Mouse (Mus musculus) midbrain, embryonic 13.5 days (tissue): ENCODE results near the gene Zmat5. TPM values are rescaled to one million over a fixed set of nuclear protein-coding genes. Genes with fewer than 3 reads are reported as not detected.

ENCODE experiments used
- ATAC-seq: fragments of 200-750 bp; cut with Nextera tagmentation; 2 replicates; pipeline ENCODE4 v1.8.0; 2017; ENCODE audit warnings: mild to moderate bottlenecking, moderate TSS enrichment, moderate library complexity
- H3K27ac ChIP-seq: fragments of 300-500 bp; sonication (generic); 2 replicates; pipeline ENCODE4 v1.5.1; 2015; ENCODE audit warnings: inconsistent platforms, mild to moderate bottlenecking, moderate library complexity
- H3K27me3 ChIP-seq: fragments of 300-500 bp; sonication (generic); 2 replicates; pipeline ENCODE4 v1.6.1; 2015; ENCODE audit warnings: mild to moderate bottlenecking, inconsistent platforms
- H3K36me3 ChIP-seq: fragments of 300-500 bp; sonication (generic); 2 replicates; pipeline ENCODE4 v1.6.1; 2015; ENCODE audit warnings: mild to moderate bottlenecking, inconsistent platforms
- H3K4me1 ChIP-seq: fragments of 300-500 bp; sonication (generic); replicated peaks from 2 replicates; pipeline ENCODE4 v1.6.1; 2015; ENCODE audit warnings: inconsistent platforms
- H3K4me2 ChIP-seq: fragments of 300-500 bp; sonication (generic); replicated peaks from 2 replicates; pipeline ENCODE4 v1.6.1; 2015; ENCODE audit warnings: moderate library complexity, mild to moderate bottlenecking, inconsistent platforms
- H3K4me3 ChIP-seq: fragments of 300-500 bp; sonication (generic); replicated peaks from 2 replicates; pipeline ENCODE4 v1.5.1; 2015; ENCODE audit warnings: mild to moderate bottlenecking, inconsistent platforms
- H3K9ac ChIP-seq: fragments of 300-500 bp; sonication (generic); replicated peaks from 2 replicates; pipeline ENCODE4 v1.6.1; 2015; ENCODE audit warnings: mild to moderate bottlenecking, inconsistent platforms
- H3K9me3 ChIP-seq: fragments of 300-500 bp; sonication (generic); 2 replicates; pipeline ENCODE4 v1.6.1; 2016; ENCODE audit warnings: mild to moderate bottlenecking, inconsistent platforms
- WGBS: fragments of 180-500 bp; shearing (Covaris S2); methylation state at CpG from one replicate; pipeline ENCODE4 v1.1.7; 2015; 5-methylcytosine and 5-hydroxymethylcytosine counted together
- polyA plus RNA-seq: library from polyadenylated mRNA; unstranded; fragments of >200 nt; fragmentation: Nextera tagmentation; extraction: Ambion mirVana; gene quantifications from 2 replicates; pipeline ENCODE4 v1.2.1, GENCODE M21; 2015

Zmat5 gene
- polyA plus RNA-seq, 1 experiment from 2014 or later, result 72.9 TPM

DNA sequence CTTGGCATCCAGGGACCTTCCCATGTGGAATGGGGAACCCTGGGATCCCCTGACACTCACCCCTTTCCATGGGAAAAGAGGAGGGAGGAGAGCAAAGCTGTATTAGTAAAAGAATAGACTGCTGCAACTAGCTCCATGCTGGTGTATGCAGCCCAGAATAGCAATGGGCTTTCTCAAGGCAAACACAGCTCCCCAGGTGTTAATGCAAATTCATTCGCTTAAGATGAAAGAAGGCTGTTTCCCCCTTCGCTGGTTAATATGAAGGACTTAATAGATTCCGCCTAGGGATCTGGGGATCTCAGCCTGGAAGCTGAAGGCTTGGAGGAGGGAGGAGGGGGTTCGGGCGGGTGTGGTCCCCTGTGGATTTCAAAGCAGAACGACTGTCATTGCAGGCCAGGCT lies 57.5 kb downstream of the Zmat5 start:
- Histone ChIP-seq H3K4me2 (no peak overlapping the region), H3K9me3 (no peaks in the 10 kb centered on the region), H3K27me3 (no peaks in the 10 kb centered on the region), H3K9ac (peak overlapping the region; percentile 51; the same call in 1 of the 2 replicates), H3K27ac (peak overlapping the region; percentile 84), H3K4me3 (no peak overlapping the region), H3K36me3 (0 out of 2 replicates have a peak, but pooled peaks cover 3% of the 10 kb centered on the region), H3K4me1 (peaks cover 39% of the 10 kb centered on the region)
- peak; percentile 61 for ATAC-seq
- WGBS, result 11% methylated on average over 6 of the region's 6 CpGs

DNA sequence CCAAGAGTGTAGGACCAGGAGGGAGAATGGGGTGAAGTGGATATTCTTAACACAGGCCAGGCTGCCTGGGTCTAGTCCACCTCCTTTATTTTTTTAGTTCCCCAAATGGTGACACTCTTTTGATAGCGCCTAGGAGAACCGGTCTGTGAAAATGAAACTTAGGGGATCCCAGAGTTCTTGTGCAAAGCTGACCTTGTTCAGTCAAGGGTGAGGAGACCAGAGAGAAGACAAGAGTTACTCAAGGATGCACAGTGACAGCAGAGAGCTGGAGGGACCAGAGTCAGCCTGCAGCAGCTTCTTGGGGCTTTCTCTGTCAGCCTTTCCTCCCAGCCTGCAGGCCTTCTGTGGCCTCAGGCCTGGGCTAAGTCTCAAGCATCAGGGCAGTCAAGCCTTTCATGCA lies 58.0 kb downstream of the Zmat5 start:
- Histone ChIP-seq H3K9ac (no peak overlapping the region), H3K4me2 (no peak overlapping the region), H3K4me1 (peaks cover 39% of the 10 kb centered on the region), H3K36me3 (peaks cover 8% of the 10 kb centered on the region; the same call in 1 of the 2 replicates), H3K27ac (peak overlapping the region; percentile 72), H3K9me3 (no peaks in the 10 kb centered on the region), H3K27me3 (no peaks in the 10 kb centered on the region), H3K4me3 (no peak overlapping the region)
- no peak for ATAC-seq
- 17% methylated on average over 2 of the region's 2 CpGs for WGBS

DNA sequence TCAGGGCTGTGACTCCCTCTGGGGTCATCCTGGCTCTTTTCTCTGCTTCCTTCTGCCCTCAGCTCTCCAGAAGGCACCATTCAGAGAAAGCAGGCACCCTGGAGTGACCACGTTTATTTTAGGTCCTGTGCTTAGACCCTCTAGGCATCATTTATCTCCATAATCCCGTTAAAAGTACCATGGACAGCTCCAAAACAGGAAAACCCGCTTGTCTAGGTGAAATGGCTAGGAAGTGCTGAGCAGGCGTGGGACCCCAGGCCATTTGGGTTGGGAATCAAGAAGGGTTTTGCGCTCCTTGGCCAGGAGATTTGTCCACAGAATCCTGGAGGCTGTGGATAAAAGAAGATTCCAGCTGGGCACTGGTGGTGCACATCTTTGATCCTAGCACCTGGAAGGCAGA lies 59.2 kb downstream of the Zmat5 start:
- Histone ChIP-seq H3K4me1 (peaks cover 37% of the 10 kb centered on the region), H3K4me2 (no peak overlapping the region), H3K36me3 (peaks cover 17% of the 10 kb centered on the region), H3K27me3 (no peaks in the 10 kb centered on the region), H3K4me3 (no peak overlapping the region), H3K9me3 (no peaks in the 10 kb centered on the region), H3K27ac (peak overlapping the region; percentile 19; the same call in 1 of the 2 replicates), H3K9ac (no peak overlapping the region)
- 21% methylated on average over 5 of the region's 5 CpGs for WGBS
- ATAC-seq, result no peak

DNA sequence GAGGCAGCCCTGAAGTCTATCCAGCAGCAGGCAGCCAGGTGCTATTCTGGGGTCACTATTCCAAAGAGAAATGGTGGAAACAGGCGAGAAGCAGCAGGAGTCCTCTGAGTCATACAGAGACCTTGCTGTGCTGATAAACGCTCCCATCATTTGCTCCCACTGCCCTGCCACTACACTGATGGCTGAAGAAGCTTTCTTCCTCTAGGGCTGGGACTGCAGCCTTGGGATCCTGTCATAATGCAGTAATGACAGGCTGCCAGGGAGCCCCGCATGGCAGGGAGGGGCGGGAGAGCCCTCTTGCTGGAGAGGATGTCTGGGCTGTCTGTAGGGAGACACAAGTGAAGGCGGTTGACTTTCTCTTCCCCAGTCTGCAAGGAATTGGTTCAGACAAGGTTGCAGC lies 60.0 kb downstream of the Zmat5 start:
- peaks cover 20% of the 10 kb centered on the region for H3K36me3 ChIP-seq
- peaks cover 37% of the 10 kb centered on the region for H3K4me1 ChIP-seq
- no peak for ATAC-seq
- no peaks in the 10 kb centered on the region for H3K9me3 ChIP-seq
- no peak overlapping the region for H3K9ac ChIP-seq
- no peak overlapping the region for H3K4me3 ChIP-seq
- H3K27ac ChIP-seq, result no peak overlapping the region
- no peaks in the 10 kb centered on the region for H3K27me3 ChIP-seq
- H3K4me2 ChIP-seq, result no peak overlapping the region
- WGBS, result 81% methylated on average over 5 of the region's 5 CpGs

DNA sequence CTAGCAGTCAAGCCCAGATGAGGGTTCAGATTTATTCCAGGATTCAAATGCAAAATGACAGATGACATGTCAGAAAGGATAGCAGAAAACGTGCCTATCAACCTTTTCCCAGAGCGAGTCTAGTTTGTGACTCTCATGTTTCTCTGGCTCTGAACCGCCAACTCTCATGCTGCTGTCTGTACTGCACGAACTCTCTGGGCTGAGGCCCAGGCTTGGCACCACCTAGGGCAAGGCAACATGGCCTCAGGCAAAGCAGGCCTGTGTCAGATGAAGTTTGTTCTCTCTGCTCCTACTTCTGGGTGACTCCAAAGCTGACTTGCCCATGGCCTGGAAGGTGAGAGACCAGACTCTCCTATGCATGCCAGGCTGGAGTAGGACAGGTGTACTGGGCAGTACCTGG lies 63.9 kb downstream of the Zmat5 start:
- no peak overlapping the region for H3K4me3 ChIP-seq
- no peaks in the 10 kb centered on the region for H3K9me3 ChIP-seq
- H3K27me3 ChIP-seq, result no peaks in the 10 kb centered on the region
- 92% methylated on average over 4 of the region's 4 CpGs for WGBS
- no peak for ATAC-seq
- H3K36me3 ChIP-seq, result peaks cover 36% of the 10 kb centered on the region
- H3K27ac ChIP-seq, result no peak overlapping the region
- no peak overlapping the region for H3K4me2 ChIP-seq
- no peak overlapping the region for H3K9ac ChIP-seq
- H3K4me1 ChIP-seq, result peaks cover 16% of the 10 kb centered on the region

DNA sequence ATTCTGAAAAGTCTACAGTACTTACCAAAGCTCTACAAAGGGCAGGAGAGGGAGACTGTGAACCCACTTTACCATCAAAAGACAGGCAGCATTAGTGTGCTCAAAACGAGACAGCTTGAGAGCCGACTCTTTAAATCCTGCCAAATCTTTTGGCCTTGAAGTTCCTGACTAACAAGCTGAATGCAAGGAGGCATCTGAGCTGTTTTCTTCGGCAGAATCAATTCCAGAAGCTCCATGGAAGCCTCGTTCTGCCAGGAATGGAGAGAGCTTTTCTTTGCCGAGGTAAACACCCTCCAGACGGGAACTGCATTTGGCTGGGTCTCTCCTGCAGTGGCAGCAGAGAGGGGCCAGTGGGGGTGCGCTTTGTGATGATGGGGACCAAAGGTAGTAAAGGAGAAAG lies 64.8 kb downstream of the Zmat5 start:
- no peak overlapping the region for H3K27ac ChIP-seq
- H3K4me2 ChIP-seq, result no peak overlapping the region
- no peak overlapping the region for H3K4me3 ChIP-seq
- no peak for ATAC-seq
- no peak overlapping the region for H3K9ac ChIP-seq
- peaks cover 17% of the 10 kb centered on the region for H3K4me1 ChIP-seq
- no peaks in the 10 kb centered on the region for H3K27me3 ChIP-seq
- no peaks in the 10 kb centered on the region for H3K9me3 ChIP-seq
- 78% methylated on average over 7 of the region's 7 CpGs for WGBS
- H3K36me3 ChIP-seq, result peaks cover 36% of the 10 kb centered on the region

DNA sequence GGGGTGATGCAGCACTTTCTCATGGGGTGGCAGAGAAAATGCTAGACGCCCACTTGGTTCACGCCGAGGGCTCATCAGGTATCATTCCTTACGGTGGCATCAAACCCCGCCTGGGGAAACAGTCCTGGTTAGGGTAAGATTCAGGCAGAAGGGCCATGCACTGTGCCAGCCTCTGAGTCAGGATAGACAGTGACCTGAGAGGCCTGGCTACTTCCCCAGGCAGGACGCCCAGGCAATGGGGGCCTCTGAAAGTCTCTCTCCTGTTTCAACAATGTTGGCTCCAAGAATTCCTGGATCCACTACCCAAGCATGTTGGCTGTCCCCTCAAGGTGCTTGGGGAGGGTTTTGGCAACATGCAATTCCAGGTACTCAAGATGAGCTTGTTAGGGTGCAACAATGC lies 65.4 kb downstream of the Zmat5 start:
- Histone ChIP-seq H3K4me3 (no peak overlapping the region), H3K4me1 (peaks cover 17% of the 10 kb centered on the region), H3K27me3 (no peaks in the 10 kb centered on the region), H3K27ac (no peak overlapping the region), H3K9ac (no peak overlapping the region), H3K9me3 (no peaks in the 10 kb centered on the region), H3K36me3 (peaks cover 41% of the 10 kb centered on the region), H3K4me2 (no peak overlapping the region)
- 97% methylated on average over 6 of the region's 6 CpGs for WGBS
- no peak for ATAC-seq

DNA sequence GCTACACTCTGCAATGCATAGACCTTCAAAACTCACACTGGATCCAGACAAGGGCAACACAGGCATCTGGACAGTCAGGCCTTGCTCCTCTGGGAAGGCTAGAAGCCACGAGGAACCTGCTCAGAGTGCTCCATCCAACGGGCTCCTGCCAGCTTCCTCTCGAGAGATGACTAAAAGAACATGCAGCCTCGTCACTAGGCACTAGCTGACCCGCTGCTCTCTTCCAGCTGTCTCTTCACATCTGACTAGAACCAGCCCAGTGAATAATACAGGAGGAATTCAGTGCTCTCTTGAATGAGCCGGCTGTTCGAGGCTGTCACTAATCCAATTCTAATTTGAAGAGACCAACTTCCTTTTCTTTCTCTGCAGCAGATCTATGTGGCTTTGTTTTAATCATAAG lies 67.3 kb downstream of the Zmat5 start:
- Histone ChIP-seq H3K9me3 (no peaks in the 10 kb centered on the region), H3K4me2 (no peak overlapping the region), H3K36me3 (peaks cover 52% of the 10 kb centered on the region), H3K4me1 (peaks cover 17% of the 10 kb centered on the region), H3K4me3 (no peak overlapping the region), H3K27ac (0 out of 2 replicates have a peak overlapping the region, but pooled peaks have one; percentile 19), H3K27me3 (no peaks in the 10 kb centered on the region), H3K9ac (no peak overlapping the region)
- no peak for ATAC-seq
- 36% methylated on average over 7 of the region's 7 CpGs for WGBS

DNA sequence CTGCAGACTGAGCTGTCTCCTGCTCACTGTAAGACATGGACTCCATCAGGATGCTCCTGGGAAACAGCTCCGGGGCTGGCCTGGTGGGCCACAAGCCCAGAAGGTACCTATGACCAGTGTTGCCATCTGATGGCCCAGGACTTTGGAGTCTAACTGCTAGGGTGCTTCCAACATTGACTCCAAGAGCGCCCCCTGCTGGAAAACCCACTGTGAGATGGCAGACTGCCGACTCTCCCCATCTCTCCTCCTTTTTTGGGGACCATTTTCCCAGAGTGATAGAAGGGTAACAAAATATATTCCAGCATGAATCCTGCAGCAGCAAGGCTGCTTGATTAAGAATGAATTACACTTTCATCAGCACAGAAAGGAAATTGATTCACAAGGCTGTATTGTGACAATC lies 68.4 kb downstream of the Zmat5 start:
- H3K4me1 ChIP-seq, result peaks cover 17% of the 10 kb centered on the region
- 35% methylated on average over 3 of the region's 3 CpGs for WGBS
- no peak overlapping the region for H3K9ac ChIP-seq
- H3K9me3 ChIP-seq, result no peaks in the 10 kb centered on the region
- H3K4me3 ChIP-seq, result no peak overlapping the region
- 0 out of 2 replicates have a peak, but pooled peaks have one; percentile 11 for ATAC-seq
- H3K36me3 ChIP-seq, result peaks cover 49% of the 10 kb centered on the region
- no peaks in the 10 kb centered on the region for H3K27me3 ChIP-seq
- H3K4me2 ChIP-seq, result no peak overlapping the region
- H3K27ac ChIP-seq, result no peak overlapping the region

DNA sequence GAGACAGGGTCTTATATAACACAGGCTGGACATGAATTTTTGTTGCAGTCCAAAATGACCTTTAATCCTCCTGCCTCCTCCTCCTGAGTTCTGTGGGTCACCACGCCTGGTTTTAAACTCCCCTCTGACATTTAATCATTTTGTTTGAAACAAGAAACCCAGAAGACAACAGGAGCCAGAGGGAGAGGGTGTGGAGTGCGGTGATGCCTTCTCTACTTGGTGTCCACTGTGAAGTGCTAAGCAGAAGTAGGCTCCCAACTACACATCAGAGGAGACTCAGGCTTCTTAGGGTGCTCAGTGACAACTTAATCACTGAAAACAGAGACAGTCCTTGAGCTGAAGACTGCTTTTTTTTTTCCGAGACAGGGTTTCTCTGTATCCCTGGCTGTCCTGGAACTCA lies 76.4 kb downstream of the Zmat5 start:
- Histone ChIP-seq H3K4me2 (no peak overlapping the region), H3K9me3 (no peaks in the 10 kb centered on the region), H3K4me1 (no peaks in the 10 kb centered on the region), H3K36me3 (peaks cover 93% of the 10 kb centered on the region), H3K4me3 (no peak overlapping the region), H3K27ac (no peak overlapping the region), H3K9ac (no peak overlapping the region), H3K27me3 (no peaks in the 10 kb centered on the region)
- WGBS, result 84% methylated on average over 3 of the region's 3 CpGs
- no peak for ATAC-seq

DNA sequence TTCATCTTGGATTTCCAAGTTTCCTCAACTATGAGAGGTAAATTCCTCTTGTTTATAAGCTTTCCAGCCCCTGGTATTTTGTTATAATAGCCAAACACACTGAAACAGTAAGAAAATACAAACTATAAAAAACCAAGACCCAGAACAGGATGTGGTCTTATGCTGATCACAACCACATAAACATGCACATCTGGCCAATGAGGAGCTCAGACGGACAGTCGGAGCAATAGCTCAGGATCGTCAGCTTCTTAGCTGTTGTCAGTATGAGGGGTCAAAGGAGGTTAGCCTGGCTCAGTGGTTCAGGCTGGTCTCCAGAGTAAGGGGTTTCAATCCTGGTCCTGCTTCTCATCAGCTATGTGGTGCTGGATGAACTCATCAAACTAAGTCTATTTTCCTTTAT lies 78.6 kb downstream of the Zmat5 start:
- H3K4me3 ChIP-seq, result no peak overlapping the region
- H3K9me3 ChIP-seq, result no peaks in the 10 kb centered on the region
- H3K9ac ChIP-seq, result no peak overlapping the region
- no peak overlapping the region for H3K4me2 ChIP-seq
- 85% methylated on average over 3 of the region's 3 CpGs for WGBS
- no peak for ATAC-seq
- H3K4me1 ChIP-seq, result no peaks in the 10 kb centered on the region
- H3K36me3 ChIP-seq, result peaks cover 95% of the 10 kb centered on the region
- H3K27ac ChIP-seq, result no peak overlapping the region
- H3K27me3 ChIP-seq, result no peaks in the 10 kb centered on the region

DNA sequence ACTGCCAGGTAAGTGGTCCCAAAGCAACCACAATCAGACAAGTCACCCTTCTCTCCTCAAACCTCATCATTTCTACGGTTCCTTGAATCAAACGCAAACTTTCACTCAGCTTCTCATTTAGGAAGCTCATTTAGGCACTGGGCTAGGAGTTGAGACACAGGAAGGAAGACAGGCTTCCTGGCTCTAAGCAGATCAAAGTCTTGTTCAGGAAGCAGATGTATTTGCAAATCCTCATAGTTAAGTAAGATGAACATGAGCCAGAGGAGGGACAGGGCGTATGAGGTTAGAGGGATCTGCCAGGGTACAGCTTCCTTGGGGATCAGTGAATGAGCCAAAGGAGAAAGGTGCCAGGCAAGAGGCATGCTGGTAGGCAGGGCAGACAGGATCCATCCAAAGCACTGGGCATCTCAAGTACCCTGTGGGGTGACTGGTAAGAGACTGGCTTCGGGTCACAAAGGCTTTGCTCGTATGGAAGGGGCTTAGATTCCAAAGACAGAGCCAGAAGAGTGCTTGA lies 80.2 kb downstream of the Zmat5 start:
- WGBS, result 91% methylated on average over 5 of the region's 5 CpGs
- peaks cover 90% of the 10 kb centered on the region for H3K36me3 ChIP-seq
- no peak overlapping the region for H3K27ac ChIP-seq
- no peak for ATAC-seq
- H3K4me2 ChIP-seq, result no peak overlapping the region
- H3K9me3 ChIP-seq, result no peaks in the 10 kb centered on the region
- H3K27me3 ChIP-seq, result no peaks in the 10 kb centered on the region
- no peaks in the 10 kb centered on the region for H3K4me1 ChIP-seq
- H3K9ac ChIP-seq, result no peak overlapping the region
- no peak overlapping the region for H3K4me3 ChIP-seq
